Mouse (Mus musculus) stomach, embryonic 15.5 days (tissue): Measurements from ENCODE around the gene Gbp3. TPM values are rescaled to one million over a fixed set of nuclear protein-coding genes. Genes with fewer than 3 reads are reported as not detected.
"Not testable (repeated sequence)": the region's sequence is repeated elsewhere in the genome, so short reads cannot be mapped to it uniquely, and the experiment has no call there.

Experiments
- ATAC-seq: fragments of 200-750 bp; cut with Nextera tagmentation; 2 replicates; pipeline ENCODE4 v1.8.0; 2017; ENCODE audit warnings: low read depth, moderate number of reproducible peaks, moderate TSS enrichment; ENCODE audit not compliant: insufficient read depth, low FRiP score
- H3K27ac ChIP-seq: fragments of 300-500 bp; sonication (generic); 2 replicates; pipeline ENCODE4 v1.5.1; 2015; ENCODE audit warnings: mild to moderate bottlenecking, inconsistent platforms
- H3K27me3 ChIP-seq: fragments of 300-500 bp; sonication (generic); replicated peaks from 2 replicates; pipeline ENCODE4 v1.6.1; 2015; ENCODE audit warnings: inconsistent platforms
- H3K36me3 ChIP-seq: fragments of 300-500 bp; sonication (generic); 2 replicates; pipeline ENCODE4 v1.6.1; 2015; ENCODE audit warnings: inconsistent platforms
- H3K4me1 ChIP-seq: fragments of 300-500 bp; sonication (generic); 2 replicates; pipeline ENCODE4 v1.6.1; 2015; ENCODE audit warnings: inconsistent platforms
- H3K4me2 ChIP-seq: fragments of 300-500 bp; sonication (generic); 2 replicates; pipeline ENCODE4 v1.6.1; 2015; ENCODE audit warnings: mild to moderate bottlenecking, inconsistent platforms
- H3K4me3 ChIP-seq: fragments of 300-500 bp; sonication (generic); replicated peaks from 2 replicates; pipeline ENCODE4 v1.5.1; 2015; ENCODE audit warnings: inconsistent platforms
- H3K9ac ChIP-seq: fragments of 300-500 bp; sonication (generic); 2 replicates; pipeline ENCODE4 v1.6.1; 2015; ENCODE audit warnings: inconsistent platforms
- H3K9me3 ChIP-seq: fragments of 300-500 bp; sonication (generic); 2 replicates; pipeline ENCODE4 v1.6.1; 2016; ENCODE audit warnings: inconsistent platforms
- WGBS: fragments of 180-500 bp; shearing (Covaris S2); methylation state at CpG from one replicate; pipeline ENCODE4 v1.1.7; 2015; 5-methylcytosine and 5-hydroxymethylcytosine counted together
- polyA plus RNA-seq: library from polyadenylated mRNA; unstranded; fragments of >200 nt; fragmentation: Nextera tagmentation; extraction: Ambion mirVana; gene quantifications from 2 replicates; pipeline ENCODE4 v1.2.1, GENCODE M21; 2015

The Gbp3 gene
- polyA plus RNA-seq, 1 experiment from 2014 or later = 1.6 TPM

DNA sequence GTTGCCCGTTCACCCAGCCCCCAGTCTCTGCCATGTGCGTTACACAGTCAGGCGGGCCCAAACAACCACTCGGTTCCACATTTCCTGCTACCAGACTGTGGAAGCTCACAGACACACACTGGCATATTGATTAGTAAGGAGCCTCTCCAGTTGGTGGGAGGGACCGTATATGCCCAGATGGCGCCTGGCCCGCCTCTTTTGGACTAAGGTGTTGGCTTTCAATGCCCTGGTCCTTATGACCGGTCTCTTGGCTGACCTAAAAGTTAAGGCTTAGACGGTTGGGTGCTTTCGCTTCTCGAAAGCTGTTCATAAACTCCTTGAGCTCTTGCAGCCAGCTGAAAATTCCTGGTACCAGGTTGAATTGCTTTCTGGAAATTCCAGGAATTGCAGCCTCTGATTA lies 4.2 kb upstream of the Gbp3 start:
- Histone ChIP-seq H3K36me3 (no peaks in the 10 kb centered on the region), H3K9ac (no peak overlapping the region), H3K27ac (no peak overlapping the region), H3K4me2 (no peak overlapping the region), H3K9me3 (no peaks in the 10 kb centered on the region), H3K27me3 (no peaks in the 10 kb centered on the region), H3K4me1 (peaks cover 6% of the 10 kb centered on the region; the same call in 1 of the 2 replicates), H3K4me3 (no peak overlapping the region)
- WGBS = 90% methylated on average over 11 of the region's 11 CpGs
- ATAC-seq = no peak

DNA sequence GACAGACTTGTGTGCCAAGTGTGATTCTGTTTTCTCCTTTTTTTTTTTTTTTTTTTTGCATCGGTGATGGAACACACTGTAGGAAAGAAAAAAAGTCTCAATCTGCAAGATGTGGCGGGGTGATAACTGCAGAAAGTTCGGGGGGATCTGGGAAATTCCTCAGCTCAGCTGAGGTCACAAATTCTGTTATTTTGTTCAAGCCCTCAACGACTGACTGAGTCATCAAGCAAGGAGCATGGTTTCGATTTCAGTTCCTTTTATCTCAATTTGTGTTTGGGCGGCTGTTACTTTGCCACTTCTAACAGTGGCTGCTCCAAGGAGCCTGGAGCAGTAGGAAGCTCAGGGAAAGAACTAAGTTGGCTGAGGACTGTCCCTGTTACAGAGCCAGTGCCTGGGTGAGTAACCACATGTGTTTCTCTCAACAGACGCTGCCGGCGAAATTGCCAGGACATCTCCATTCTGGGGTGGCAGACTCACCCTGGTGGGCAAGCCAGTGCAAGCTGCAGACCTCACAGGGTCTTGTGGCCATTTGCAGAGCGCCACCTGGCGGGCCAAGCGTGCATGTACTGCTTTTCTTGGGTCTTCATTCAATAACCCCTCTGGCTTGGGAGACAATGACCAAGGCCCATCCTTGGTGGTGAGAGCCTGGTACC lies 596 bp downstream of the Gbp3 start:
- 8% methylated on average over 12 of the region's 12 CpGs for WGBS
- Histone ChIP-seq H3K4me2 (peak overlapping the region; percentile 57), H3K36me3 (no peaks in the 10 kb centered on the region), H3K27me3 (no peaks in the 10 kb centered on the region), H3K9ac (no peak overlapping the region), H3K9me3 (no peaks in the 10 kb centered on the region), H3K4me1 (peaks cover 6% of the 10 kb centered on the region; the same call in 1 of the 2 replicates), H3K4me3 (peak overlapping the region; percentile 43), H3K27ac (peak overlapping the region; percentile 57)
- ATAC-seq = peak; percentile 71

DNA sequence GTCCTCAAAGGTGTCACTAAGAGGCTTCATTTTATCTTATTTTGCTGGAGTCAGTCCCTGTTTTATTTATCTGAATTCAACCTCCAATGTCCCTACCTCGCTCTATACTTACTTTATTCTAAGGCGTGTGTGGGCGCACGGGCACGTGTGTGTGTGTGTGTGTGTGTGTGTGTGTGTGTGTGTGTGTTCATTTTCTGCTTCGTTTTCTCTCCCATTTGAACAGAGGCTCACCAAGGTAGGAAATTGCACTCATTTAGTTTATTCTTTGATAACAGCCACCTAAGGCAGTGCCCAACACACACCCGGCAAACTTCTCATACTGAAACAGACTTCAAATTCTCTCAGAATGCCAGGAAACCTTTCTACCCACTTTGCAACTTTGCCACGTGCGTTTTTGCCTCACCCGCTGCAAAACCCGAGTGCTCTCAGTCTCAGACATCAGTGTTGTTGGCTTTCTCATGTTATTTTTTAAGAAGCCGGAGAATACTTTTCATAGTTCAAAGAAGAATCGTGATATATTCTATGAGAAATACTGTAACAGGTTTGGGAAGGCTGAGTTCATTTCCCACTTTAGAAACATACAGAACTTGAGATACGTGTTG lies 1.3 kb downstream of the Gbp3 start:
- no peaks in the 10 kb centered on the region for H3K36me3 ChIP-seq
- ATAC-seq = no peak
- H3K4me1 ChIP-seq = peaks cover 6% of the 10 kb centered on the region; the same call in 1 of the 2 replicates
- no peak overlapping the region for H3K4me3 ChIP-seq
- H3K4me2 ChIP-seq = 0 out of 2 replicates have a peak overlapping the region, but pooled peaks have one; percentile 57
- H3K9me3 ChIP-seq = no peaks in the 10 kb centered on the region
- no peak overlapping the region for H3K27ac ChIP-seq
- H3K27me3 ChIP-seq = no peaks in the 10 kb centered on the region
- WGBS = 82% methylated on average over 14 of the region's 14 CpGs
- no peak overlapping the region for H3K9ac ChIP-seq

DNA sequence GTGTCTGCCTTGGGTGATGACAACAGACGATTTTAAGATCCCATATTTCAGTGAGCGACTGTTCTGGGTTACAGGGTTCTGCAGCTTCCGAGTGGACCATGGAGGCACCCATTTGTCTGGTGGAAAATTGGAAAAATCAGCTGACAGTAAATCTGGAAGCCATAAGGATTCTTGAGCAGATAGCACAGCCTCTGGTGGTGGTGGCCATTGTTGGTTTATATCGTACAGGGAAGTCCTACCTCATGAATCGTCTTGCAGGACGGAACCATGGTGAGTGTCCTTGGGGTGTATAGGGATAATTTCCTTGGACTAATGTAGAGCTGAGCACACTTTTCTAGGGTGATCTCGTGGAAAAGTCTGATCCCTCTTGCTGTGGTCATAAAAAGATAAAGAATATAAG lies 1.8 kb downstream of the Gbp3 start:
- no peak overlapping the region for H3K27ac ChIP-seq
- WGBS = 79% methylated on average over 7 of the region's 7 CpGs

DNA sequence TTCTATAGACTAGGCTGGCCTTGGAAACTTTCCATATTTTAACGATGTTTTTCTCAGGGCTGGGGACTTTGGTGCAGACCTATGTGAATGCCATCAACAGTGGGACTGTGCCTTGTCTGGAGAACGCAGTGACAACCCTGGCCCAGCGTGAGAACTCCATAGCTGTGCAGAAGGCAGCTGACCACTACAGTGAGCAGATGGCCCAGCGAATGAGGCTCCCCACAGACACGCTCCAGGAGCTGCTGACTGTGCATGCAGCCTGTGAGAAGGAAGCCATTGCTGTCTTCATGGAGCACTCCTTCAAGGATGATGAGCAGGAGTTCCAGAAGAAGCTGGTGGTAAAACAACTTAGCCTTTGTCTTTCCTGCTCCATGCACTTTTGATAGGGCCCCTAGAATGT lies 7.7 kb downstream of the Gbp3 start:
- not testable (repeated sequence) for H3K4me2 ChIP-seq, H3K27me3 ChIP-seq, H3K36me3 ChIP-seq, ATAC-seq, H3K9ac ChIP-seq, H3K27ac ChIP-seq, H3K4me3 ChIP-seq, H3K4me1 ChIP-seq, H3K9me3 ChIP-seq
- WGBS = 70% methylated on average over 5 of the region's 5 CpGs

More for the DNA sequence above, 1.8 kb downstream of the Gbp3 start:
- no peaks in the 10 kb centered on the region for H3K9me3 ChIP-seq
- H3K4me3 ChIP-seq = no peak overlapping the region
- H3K4me1 ChIP-seq = peaks cover 6% of the 10 kb centered on the region; the same call in 1 of the 2 replicates
- no peak for ATAC-seq
- H3K4me2 ChIP-seq = no peak overlapping the region
- H3K9ac ChIP-seq = no peak overlapping the region
- H3K27me3 ChIP-seq = no peaks in the 10 kb centered on the region
- no peaks in the 10 kb centered on the region for H3K36me3 ChIP-seq

DNA sequence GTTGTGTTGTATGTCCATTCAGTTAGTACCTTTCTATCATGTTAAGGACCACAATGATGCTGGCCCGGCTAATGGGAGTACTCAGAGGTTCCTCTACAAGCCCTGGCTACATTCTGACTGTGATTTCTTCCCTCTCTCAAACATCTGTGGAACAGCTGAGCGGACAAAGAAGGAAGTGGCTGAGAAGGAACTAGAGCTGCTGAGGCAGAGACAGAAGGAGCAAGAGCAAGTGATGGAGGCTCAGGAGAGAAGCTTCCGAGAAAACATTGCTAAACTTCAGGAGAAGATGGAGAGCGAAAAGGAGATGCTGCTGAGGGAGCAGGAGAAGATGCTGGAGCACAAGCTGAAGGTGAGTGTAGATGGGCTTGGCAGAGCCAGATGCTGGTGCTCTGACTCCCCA lies 10.9 kb downstream of the Gbp3 start:
- no peak overlapping the region for H3K27ac ChIP-seq
- no peaks in the 10 kb centered on the region for H3K36me3 ChIP-seq
- no peak overlapping the region for H3K4me3 ChIP-seq
- no peaks in the 10 kb centered on the region for H3K4me1 ChIP-seq
- no peak overlapping the region for H3K9ac ChIP-seq
- 90% methylated on average over 4 of the region's 4 CpGs for WGBS
- ATAC-seq = no peak
- no peaks in the 10 kb centered on the region for H3K27me3 ChIP-seq
- H3K4me2 ChIP-seq = no peak overlapping the region
- no peaks in the 10 kb centered on the region for H3K9me3 ChIP-seq

DNA sequence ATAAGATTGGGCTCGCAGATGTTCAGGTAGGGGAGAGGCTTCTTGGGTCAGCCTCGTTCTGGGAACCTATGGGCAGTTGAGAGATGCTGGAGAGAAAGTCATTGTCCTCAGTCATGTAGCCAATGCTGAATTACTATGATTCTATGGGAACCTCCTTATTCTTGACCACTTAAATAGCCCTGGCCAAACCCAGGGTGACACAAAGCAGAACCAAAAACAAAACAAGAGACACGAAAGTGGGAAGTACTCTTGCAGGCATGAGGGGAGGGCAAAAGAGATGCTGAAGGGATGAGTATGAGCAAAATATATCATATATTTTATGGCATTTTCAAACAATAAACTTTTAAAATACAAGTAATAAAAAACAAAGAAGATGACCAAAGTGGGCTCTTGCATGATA lies 17.3 kb downstream of the Gbp3 start:
- H3K4me2 ChIP-seq = no peak overlapping the region
- H3K27me3 ChIP-seq = no peaks in the 10 kb centered on the region
- no peaks in the 10 kb centered on the region for H3K9me3 ChIP-seq
- no peak overlapping the region for H3K4me3 ChIP-seq
- H3K9ac ChIP-seq = no peak overlapping the region
- ATAC-seq = no peak
- no peaks in the 10 kb centered on the region for H3K4me1 ChIP-seq
- H3K36me3 ChIP-seq = no peaks in the 10 kb centered on the region
- H3K27ac ChIP-seq = no peak overlapping the region
- 77% methylated on average over 3 of the region's 3 CpGs for WGBS

DNA sequence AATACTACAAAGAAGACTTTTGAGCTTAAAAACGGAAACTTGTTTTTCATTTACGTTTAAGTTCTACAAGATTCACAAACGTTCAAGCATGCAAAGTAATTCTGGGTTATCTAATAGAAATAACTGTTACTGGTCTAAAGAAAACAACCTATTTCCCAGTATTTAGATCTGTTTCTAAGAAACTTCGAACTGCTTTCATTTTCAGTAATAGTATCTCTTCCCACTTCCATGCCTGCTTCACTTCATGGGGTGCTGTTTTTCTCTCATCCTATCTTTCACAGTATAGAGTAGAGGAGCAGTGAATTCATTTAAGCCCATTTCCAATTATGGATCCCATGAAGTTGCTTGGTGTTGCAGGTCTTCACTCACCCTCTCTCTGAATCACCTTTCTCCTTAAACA lies 18.5 kb downstream of the Gbp3 start:
- WGBS = 90% methylated on average over 4 of the region's 4 CpGs
- no peak overlapping the region for H3K27ac ChIP-seq
- H3K4me3 ChIP-seq = no peak overlapping the region
- H3K27me3 ChIP-seq = no peaks in the 10 kb centered on the region
- H3K4me2 ChIP-seq = no peak overlapping the region
- H3K9ac ChIP-seq = no peak overlapping the region
- ATAC-seq = no peak
- H3K9me3 ChIP-seq = no peaks in the 10 kb centered on the region
- no peaks in the 10 kb centered on the region for H3K36me3 ChIP-seq
- H3K4me1 ChIP-seq = no peaks in the 10 kb centered on the region

DNA sequence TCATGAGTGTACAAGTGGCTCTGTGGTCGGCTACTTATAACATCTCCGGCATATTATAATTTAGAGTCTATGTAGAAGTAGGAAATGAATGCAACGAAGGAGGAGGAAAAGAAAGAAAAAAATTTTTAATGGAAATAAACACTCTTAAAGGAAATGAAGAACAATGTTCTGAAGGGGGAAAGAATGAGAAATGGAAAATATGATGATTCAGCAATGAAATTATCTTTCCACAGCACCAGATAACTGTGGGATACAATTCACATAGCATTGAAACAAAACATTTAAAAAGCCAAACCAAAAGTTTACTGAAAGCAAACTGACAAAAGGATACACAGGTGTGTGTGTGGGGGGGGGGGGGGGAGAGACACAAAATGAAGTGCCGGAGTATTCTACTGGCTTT lies 23.2 kb downstream of the Gbp3 start:
- Histone ChIP-seq H3K9ac (no peak overlapping the region), H3K4me2 (no peak overlapping the region), H3K4me1 (no peaks in the 10 kb centered on the region), H3K36me3 (no peaks in the 10 kb centered on the region), H3K9me3 (no peaks in the 10 kb centered on the region), H3K4me3 (no peak overlapping the region), H3K27me3 (no peaks in the 10 kb centered on the region), H3K27ac (no peak overlapping the region)
- 80% methylated on average over 4 of the region's 4 CpGs for WGBS
- no peak for ATAC-seq

DNA sequence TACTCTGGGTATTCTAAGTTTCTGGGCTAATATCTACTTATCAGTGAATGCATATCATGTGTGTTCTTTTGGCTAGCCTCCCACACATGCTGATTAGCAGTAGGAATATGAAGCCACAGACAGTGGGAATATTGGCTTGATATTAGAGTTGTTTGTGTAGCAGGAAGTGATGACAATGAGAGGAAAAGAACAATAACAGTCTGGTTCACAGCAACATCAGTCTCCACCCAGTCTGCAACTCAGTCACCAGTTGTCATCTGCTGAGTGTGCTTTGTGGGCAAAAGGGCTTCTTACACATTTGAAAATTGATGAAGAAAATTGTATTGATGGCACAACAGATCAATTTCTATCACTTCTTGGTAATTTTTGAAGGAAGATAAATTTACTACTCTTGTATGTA lies 27.6 kb downstream of the Gbp3 start:
- Histone ChIP-seq H3K27ac (no peak overlapping the region), H3K4me1 (no peaks in the 10 kb centered on the region), H3K36me3 (no peaks in the 10 kb centered on the region), H3K9ac (no peak overlapping the region), H3K27me3 (no peaks in the 10 kb centered on the region), H3K9me3 (no peaks in the 10 kb centered on the region), H3K4me3 (no peak overlapping the region), H3K4me2 (no peak overlapping the region)
- ATAC-seq = no peak

DNA sequence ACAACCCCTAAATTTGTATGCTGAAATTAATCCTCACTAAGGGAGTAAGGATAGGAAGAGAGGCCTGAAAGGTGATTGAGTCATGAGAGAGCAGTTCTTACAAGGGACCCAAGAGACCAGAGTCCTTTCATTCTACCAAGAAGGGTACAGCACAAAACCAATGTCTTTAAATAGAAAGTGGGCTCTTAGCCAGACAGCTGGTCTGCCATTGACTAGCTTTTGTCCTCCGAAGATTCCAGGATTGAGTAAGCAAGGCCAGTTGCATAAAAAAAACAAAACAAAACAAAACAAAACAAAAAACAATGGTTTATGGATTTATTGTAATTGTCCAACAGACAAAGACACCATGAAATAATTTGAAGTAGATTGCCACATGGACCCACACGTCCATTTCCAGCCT lies 29.1 kb downstream of the Gbp3 start:
- Histone ChIP-seq H3K27me3 (no peaks in the 10 kb centered on the region), H3K4me3 (no peak overlapping the region), H3K9me3 (no peaks in the 10 kb centered on the region), H3K9ac (no peak overlapping the region), H3K4me2 (no peak overlapping the region), H3K4me1 (no peaks in the 10 kb centered on the region), H3K27ac (no peak overlapping the region), H3K36me3 (no peaks in the 10 kb centered on the region)
- no peak for ATAC-seq
- 65% methylated on average over 2 of the region's 2 CpGs for WGBS

DNA sequence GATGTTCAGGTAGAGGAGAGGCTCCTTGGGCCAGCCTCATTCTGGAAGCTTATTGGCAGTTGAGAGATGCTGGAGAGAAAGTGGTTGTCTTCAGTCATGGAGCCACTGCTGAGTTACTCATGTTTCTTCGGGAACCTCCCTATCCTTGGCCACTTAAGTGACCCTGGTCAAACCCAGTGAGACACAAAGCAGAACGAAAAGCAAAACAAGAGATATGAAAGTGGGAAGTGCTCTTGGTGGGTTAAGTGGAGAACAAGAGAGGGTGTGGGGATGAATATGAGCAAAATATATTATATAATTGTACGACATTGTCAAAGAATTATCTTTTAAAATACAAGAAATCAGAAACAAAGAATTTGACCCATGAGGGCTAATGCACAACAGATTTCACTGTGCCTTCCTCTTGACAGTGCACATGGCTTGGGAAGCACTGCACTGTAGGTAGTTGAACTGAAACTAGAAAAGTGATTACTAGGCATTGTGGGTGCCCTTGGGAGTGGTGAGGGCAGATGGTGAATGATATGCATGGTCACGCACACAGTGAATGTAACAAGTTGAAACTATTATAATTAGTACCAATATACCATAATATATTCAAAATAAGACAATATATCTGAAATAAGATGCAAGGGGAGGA lies 30.7 kb downstream of the Gbp3 start:
- Histone ChIP-seq H3K9ac (no peak overlapping the region), H3K4me2 (no peak overlapping the region), H3K36me3 (no peaks in the 10 kb centered on the region), H3K9me3 (no peaks in the 10 kb centered on the region), H3K27me3 (no peaks in the 10 kb centered on the region), H3K27ac (no peak overlapping the region), H3K4me3 (no peak overlapping the region), H3K4me1 (no peaks in the 10 kb centered on the region)
- WGBS = 84% methylated on average over 4 of the region's 4 CpGs
- no peak for ATAC-seq
